Mouse (Mus musculus) heart, embryonic 11.5 days (tissue): Measurements from ENCODE around the gene Otud7b. TPM values are rescaled to one million over a fixed set of nuclear protein-coding genes. Genes with fewer than 3 reads are reported as not detected.

Experiments
- ATAC-seq: fragments of 200-750 bp; cut with Nextera tagmentation; replicated peaks from 2 replicates; pipeline ENCODE4 v1.8.0; 2017; ENCODE audit warnings: moderate library complexity; ENCODE audit not compliant: insufficient number of reproducible peaks, low FRiP score, low TSS enrichment
- H3K27ac ChIP-seq: fragments of 300-500 bp; sonication (generic); 2 replicates; pipeline ENCODE4 v1.5.1; 2014; ENCODE audit warnings: mild to moderate bottlenecking, low read depth, low read length
- H3K27me3 ChIP-seq: fragments of 300-500 bp; sonication (generic); 2 replicates; pipeline ENCODE4 v1.6.1; 2014; ENCODE audit warnings: mild to moderate bottlenecking, low read length, mixed read lengths; ENCODE audit not compliant: control insufficient read depth, insufficient read depth
- H3K36me3 ChIP-seq: fragments of 300-500 bp; sonication (generic); 2 replicates; pipeline ENCODE4 v1.6.1; 2014; ENCODE audit warnings: mild to moderate bottlenecking, low read length, moderate library complexity, mixed read lengths; ENCODE audit not compliant: control insufficient read depth, insufficient read depth
- H3K4me1 ChIP-seq: fragments of 300-500 bp; sonication (generic); 2 replicates; pipeline ENCODE4 v1.6.1; 2014; ENCODE audit warnings: low read length; ENCODE audit not compliant: control insufficient read depth, insufficient read depth
- H3K4me2 ChIP-seq: fragments of 300-500 bp; sonication (generic); 2 replicates; pipeline ENCODE4 v1.6.1; 2014; ENCODE audit warnings: mild to moderate bottlenecking, moderate library complexity
- H3K4me3 ChIP-seq: fragments of 300-500 bp; sonication (generic); 2 replicates; pipeline ENCODE4 v1.5.1; 2014; ENCODE audit warnings: low read depth, low read length
- H3K9ac ChIP-seq: fragments of 300-500 bp; sonication (generic); 2 replicates; pipeline ENCODE4 v1.6.1; 2014; ENCODE audit warnings: mild to moderate bottlenecking, low read depth, low read length, moderate library complexity
- H3K9me3 ChIP-seq: fragments of 300-500 bp; sonication (generic); replicated peaks from 2 replicates; pipeline ENCODE4 v1.6.1; 2016; ENCODE audit warnings: low read length; ENCODE audit not compliant: control insufficient read depth
- WGBS: fragments of 180-500 bp; shearing (Covaris S2); extraction: QIAGEN DNeasy Blood & Tissue Kit; methylation state at CpG from one replicate; pipeline ENCODE4 v1.1.7; 2014; ENCODE audit not compliant: insufficient replicate concordance; 5-methylcytosine and 5-hydroxymethylcytosine counted together
- polyA plus RNA-seq: library from polyadenylated mRNA; unstranded; fragments of >200 nt; fragmentation: Nextera tagmentation; extraction: Ambion mirVana; gene quantifications from 2 replicates; pipeline ENCODE4 v1.2.1, GENCODE M21; 2014

Otud7b gene
- polyA plus RNA-seq, 1 experiment from 2014 or later: 9.3 TPM

DNA sequence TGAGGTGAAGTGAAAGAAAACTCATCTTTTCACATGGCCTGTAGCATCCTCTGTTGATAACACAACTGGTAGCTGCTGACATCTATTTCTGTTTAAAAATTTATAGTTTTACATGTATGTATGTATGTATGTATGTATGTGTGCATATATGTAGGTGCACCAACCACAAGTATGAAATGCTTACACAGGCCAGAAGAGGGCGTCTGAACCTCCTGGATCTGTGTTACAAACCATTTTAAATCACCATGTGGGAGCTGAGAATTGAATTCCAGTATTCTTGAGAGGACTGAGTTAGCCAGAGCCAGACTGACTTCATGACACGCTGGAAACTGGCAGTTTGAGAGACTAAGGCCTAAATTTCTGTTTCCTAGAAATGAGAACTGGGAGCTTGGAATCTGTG, 13.2 kb upstream of the Otud7b start:
- Histone ChIP-seq H3K27ac (no peak overlapping the region), H3K9me3 (no peaks in the 10 kb centered on the region), H3K27me3 (no peaks in the 10 kb centered on the region), H3K9ac (no peak overlapping the region), H3K4me3 (no peak overlapping the region), H3K4me2 (no peak overlapping the region), H3K36me3 (no peaks in the 10 kb centered on the region), H3K4me1 (peaks cover 6% of the 10 kb centered on the region)
- WGBS: 67% methylated on average over 2 of the region's 2 CpGs
- ATAC-seq: no peak

DNA sequence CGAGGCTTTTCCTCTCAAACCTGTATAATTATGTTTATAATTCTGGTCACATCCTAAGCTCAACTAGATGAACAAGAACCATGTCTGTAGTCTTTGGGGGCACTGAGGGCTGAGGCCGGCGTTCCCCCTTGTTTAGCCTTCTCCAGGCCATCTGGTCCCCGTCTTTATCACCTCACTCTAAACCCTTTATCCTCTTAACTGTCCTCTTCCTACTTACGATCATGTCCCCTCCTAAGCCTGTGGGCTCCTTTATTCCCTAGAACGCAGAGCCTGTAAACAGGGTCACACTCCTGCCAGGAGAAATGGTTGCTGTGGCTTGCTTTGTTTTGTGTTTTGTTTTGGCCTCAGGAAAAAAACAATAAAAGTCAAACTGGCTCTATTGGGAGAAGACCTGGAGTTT, 12.4 kb upstream of the Otud7b start:
- peaks cover 6% of the 10 kb centered on the region for H3K4me1 ChIP-seq
- H3K27ac ChIP-seq: no peak overlapping the region
- H3K9me3 ChIP-seq: no peaks in the 10 kb centered on the region
- 42% methylated on average over 6 of the region's 6 CpGs for WGBS
- H3K36me3 ChIP-seq: no peaks in the 10 kb centered on the region
- no peaks in the 10 kb centered on the region for H3K27me3 ChIP-seq
- no peak overlapping the region for H3K9ac ChIP-seq
- no peak overlapping the region for H3K4me3 ChIP-seq
- no peak overlapping the region for H3K4me2 ChIP-seq
- no peak for ATAC-seq

- Histone ChIP-seq H3K9me3 (no peaks in the 10 kb centered on the region), H3K36me3 (no peaks in the 10 kb centered on the region), H3K27me3 (no peaks in the 10 kb centered on the region), H3K27ac (no peak overlapping the region; the same call in 1 of the 2 replicates), H3K4me2 (peak overlapping the region; percentile 55), H3K4me3 (no peak overlapping the region), H3K4me1 (peaks cover 6% of the 10 kb centered on the region), H3K9ac (peak overlapping the region; percentile 46; the same call in 1 of the 2 replicates)
- WGBS: 45% methylated on average over 13 of the region's 13 CpGs
- no peak for ATAC-seq
Observed at GRCm38 (mm10) chr3:96093509-96093908, 10.8 kb upstream of the Otud7b start.

DNA sequence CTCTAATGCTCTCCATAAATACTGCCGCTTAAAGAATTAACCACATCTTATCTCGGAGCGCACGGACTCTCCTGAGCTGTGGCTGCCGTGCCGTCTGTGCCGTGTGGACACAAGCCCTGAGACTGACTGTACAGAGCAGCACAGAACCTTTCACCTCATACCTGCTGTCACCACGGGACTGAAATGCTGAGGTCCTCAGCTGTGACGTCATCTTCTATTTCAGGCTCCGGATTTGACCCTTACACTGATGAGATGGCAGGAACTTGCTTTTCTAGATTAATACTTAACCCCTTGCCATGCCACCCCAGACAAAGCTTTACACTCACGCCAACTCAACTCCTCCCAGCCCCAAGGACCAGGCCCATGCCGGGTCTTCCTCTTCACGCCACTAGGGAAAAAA, 10.1 kb upstream of the Otud7b start:
- H3K4me2 ChIP-seq: peak overlapping the region; percentile 55
- peak; percentile 65; the same call in 1 of the 2 replicates for ATAC-seq
- H3K4me3 ChIP-seq: no peak overlapping the region
- H3K9me3 ChIP-seq: no peaks in the 10 kb centered on the region
- no peak overlapping the region for H3K27ac ChIP-seq
- WGBS: 39% methylated on average over 13 of the region's 13 CpGs
- no peaks in the 10 kb centered on the region for H3K27me3 ChIP-seq
- H3K36me3 ChIP-seq: no peaks in the 10 kb centered on the region
- H3K9ac ChIP-seq: peak overlapping the region; percentile 46; the same call in 1 of the 2 replicates
- H3K4me1 ChIP-seq: peaks cover 6% of the 10 kb centered on the region

GRCm38 (mm10) chr3:96098168-96098567, 6.2 kb upstream of the Otud7b start:
- ATAC-seq: no peak
- Histone ChIP-seq H3K27ac (no peak overlapping the region), H3K4me3 (no peak overlapping the region), H3K36me3 (no peaks in the 10 kb centered on the region), H3K4me2 (no peak overlapping the region), H3K4me1 (peaks cover 12% of the 10 kb centered on the region), H3K9ac (no peak overlapping the region), H3K27me3 (no peaks in the 10 kb centered on the region), H3K9me3 (no peaks in the 10 kb centered on the region)
- 57% methylated on average over 4 of the region's 4 CpGs for WGBS

GRCm38 (mm10) chr3:96098616-96099267, 5.6 kb upstream of the Otud7b start:
- no peak overlapping the region for H3K27ac ChIP-seq
- H3K9ac ChIP-seq: no peak overlapping the region
- peaks cover 11% of the 10 kb centered on the region for H3K4me1 ChIP-seq
- ATAC-seq: no peak
- H3K4me3 ChIP-seq: no peak overlapping the region
- no peaks in the 10 kb centered on the region for H3K27me3 ChIP-seq
- H3K36me3 ChIP-seq: no peaks in the 10 kb centered on the region
- H3K9me3 ChIP-seq: no peaks in the 10 kb centered on the region
- no peak overlapping the region for H3K4me2 ChIP-seq
- WGBS: 41% methylated on average over 7 of the region's 7 CpGs

- 0 out of 2 replicates have a peak overlapping the region, but pooled peaks have one; percentile 22 for H3K27ac ChIP-seq
Observed at GRCm38 (mm10) chr3:96102100-96102872, 2.0 kb upstream of the Otud7b start.

DNA sequence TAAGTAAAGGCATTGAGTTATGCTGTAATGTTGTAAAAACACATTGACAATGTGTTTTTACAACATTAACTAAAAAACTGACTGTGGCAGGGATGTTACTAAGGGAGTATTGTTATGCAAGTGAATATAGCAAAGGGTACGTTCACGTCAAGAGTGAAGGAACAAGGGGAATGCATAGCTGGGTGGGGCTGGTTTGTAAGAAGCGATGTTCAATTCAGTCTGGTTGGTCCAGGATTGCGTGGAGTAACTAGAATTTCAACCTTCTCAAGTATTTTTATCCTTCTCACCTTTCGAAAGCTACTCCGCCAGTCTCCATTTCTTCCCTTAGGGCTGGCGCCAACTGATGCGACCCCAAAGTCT, 446 bp upstream of the Otud7b start:
- Histone ChIP-seq H3K9me3 (no peaks in the 10 kb centered on the region), H3K27me3 (no peaks in the 10 kb centered on the region), H3K4me1 (peaks cover 11% of the 10 kb centered on the region), H3K4me3 (peak overlapping the region; percentile 93), H3K9ac (peak overlapping the region; percentile 97), H3K36me3 (no peaks in the 10 kb centered on the region), H3K4me2 (peak overlapping the region; percentile 81), H3K27ac (peak overlapping the region; percentile 96)
- 3% methylated on average over 8 of the region's 8 CpGs for WGBS
- ATAC-seq: peak; percentile 4; the same call in 1 of the 2 replicates

More at GRCm38 (mm10) chr3:96102100-96102872, 2.0 kb upstream of the Otud7b start:
- 19% methylated on average over 14 of the region's 14 CpGs for WGBS
- peak overlapping the region; percentile 33 for H3K4me3 ChIP-seq
- H3K9me3 ChIP-seq: no peaks in the 10 kb centered on the region
- peak overlapping the region; percentile 58; the same call in 1 of the 2 replicates for H3K9ac ChIP-seq
- H3K27me3 ChIP-seq: no peaks in the 10 kb centered on the region
- H3K4me1 ChIP-seq: peaks cover 11% of the 10 kb centered on the region
- peak overlapping the region; percentile 69 for H3K4me2 ChIP-seq
- ATAC-seq: no peak
- H3K36me3 ChIP-seq: no peaks in the 10 kb centered on the region
